Mouse (Mus musculus): ENCODE measurements around the gene Map7. TPM values are rescaled to one million over a fixed set of nuclear protein-coding genes. Genes with fewer than 3 reads are reported as not detected.

Map7 gene
- polyA plus RNA-seq, 1 experiment from 2014 or later: 4.8 TPM

GRCm38 (mm10) chr10:20181680-20182399 is 33.6 kb downstream of the Map7 start:
- H3K4me1 ChIP-seq (ENCODE audit: control insufficient read depth, insufficient read depth, low read length): no peaks in the 10 kb centered on the region
- no peak overlapping the region for H3K4me2 ChIP-seq (ENCODE audit: low read depth, low read length)
- H3K36me3 ChIP-seq (replicated peaks; ENCODE audit: control insufficient read depth, insufficient read depth, low read depth, low read length): no peaks in the 10 kb centered on the region
- H3K9me3 ChIP-seq (replicated peaks; ENCODE audit: control insufficient read depth, low read length): no peaks in the 10 kb centered on the region
- H3K4me3 ChIP-seq (ENCODE audit: low read depth, low read length): no peak overlapping the region
- WGBS: 54% methylated on average over 11 of the region's 11 CpGs
- H3K27me3 ChIP-seq (ENCODE audit: control insufficient read depth, insufficient read depth, low read length): no peaks in the 10 kb centered on the region
- no peak for DNase-seq (ENCODE audit: low spot score)
- no peak overlapping the region for H3K27ac ChIP-seq (replicated peaks; ENCODE audit: low read depth, low read length)
- no peak overlapping the region for H3K9ac ChIP-seq (replicated peaks; ENCODE audit: low read length)
- no peak for ATAC-seq (replicated peaks; ENCODE audit: insufficient number of reproducible peaks, low FRiP score, low TSS enrichment, low read depth)

DNA sequence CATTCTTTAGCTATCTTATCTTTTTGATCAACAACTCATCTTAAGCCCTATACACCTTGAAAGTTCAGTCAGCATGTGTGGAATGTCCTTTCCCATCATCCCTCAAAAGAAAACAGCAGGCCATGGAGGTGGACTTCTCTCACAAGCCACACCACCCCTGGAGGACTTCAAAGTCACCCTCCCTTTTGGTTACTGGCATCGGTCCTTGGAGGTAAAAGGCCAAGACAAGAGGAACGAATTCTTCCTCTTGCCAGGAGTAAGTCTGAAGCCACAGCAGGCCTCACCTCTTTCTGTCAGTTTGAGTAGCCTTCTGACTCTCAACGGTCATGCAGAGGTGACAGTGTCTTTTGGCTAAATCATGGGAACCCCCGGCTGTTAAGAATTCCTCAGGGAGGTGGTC is 36.1 kb downstream of the Map7 start:
- H3K4me3 ChIP-seq (ENCODE audit: low read depth, low read length): no peak overlapping the region
- DNase-seq (ENCODE audit: low spot score) (no peak), ATAC-seq (replicated peaks; ENCODE audit: insufficient number of reproducible peaks, low FRiP score, low TSS enrichment, low read depth) (no peak)
- no peaks in the 10 kb centered on the region for H3K4me1 ChIP-seq (ENCODE audit: control insufficient read depth, insufficient read depth, low read length)
- no peak overlapping the region for H3K27ac ChIP-seq (replicated peaks; ENCODE audit: low read depth, low read length)
- WGBS: 77% methylated on average over 4 of the region's 4 CpGs
- H3K9ac ChIP-seq (replicated peaks; ENCODE audit: low read length): no peak overlapping the region
- no peak overlapping the region for H3K4me2 ChIP-seq (ENCODE audit: low read depth, low read length)
- H3K9me3 ChIP-seq (replicated peaks; ENCODE audit: control insufficient read depth, low read length): no peaks in the 10 kb centered on the region
- no peaks in the 10 kb centered on the region for H3K27me3 ChIP-seq (ENCODE audit: control insufficient read depth, insufficient read depth, low read length)
- H3K36me3 ChIP-seq (replicated peaks; ENCODE audit: control insufficient read depth, insufficient read depth, low read depth, low read length): no peaks in the 10 kb centered on the region

- no peaks in the 10 kb centered on the region for H3K4me1 ChIP-seq (ENCODE audit: control insufficient read depth, insufficient read depth, low read length)
- WGBS: 73% methylated on average over 4 of the region's 4 CpGs
- H3K27ac ChIP-seq (replicated peaks; ENCODE audit: low read depth, low read length): no peak overlapping the region
- DNase-seq (ENCODE audit: low spot score): no peak
- H3K9ac ChIP-seq (replicated peaks; ENCODE audit: low read length): no peak overlapping the region
- ATAC-seq (replicated peaks; ENCODE audit: insufficient number of reproducible peaks, low FRiP score, low TSS enrichment, low read depth): no peak
- H3K27me3 ChIP-seq (ENCODE audit: control insufficient read depth, insufficient read depth, low read length): no peaks in the 10 kb centered on the region
- no peaks in the 10 kb centered on the region for H3K9me3 ChIP-seq (replicated peaks; ENCODE audit: control insufficient read depth, low read length)
- H3K4me2 ChIP-seq (ENCODE audit: low read depth, low read length): no peak overlapping the region
- no peaks in the 10 kb centered on the region for H3K36me3 ChIP-seq (replicated peaks; ENCODE audit: control insufficient read depth, insufficient read depth, low read depth, low read length)
- no peak overlapping the region for H3K4me3 ChIP-seq (ENCODE audit: low read depth, low read length)
Measured at GRCm38 (mm10) chr10:20185264-20185663, 37.0 kb downstream of the Map7 start.

GRCm38 (mm10) chr10:20185806-20186205 is 37.5 kb downstream of the Map7 start:
- H3K9me3 ChIP-seq (replicated peaks; ENCODE audit: control insufficient read depth, low read length): no peaks in the 10 kb centered on the region
- no peak overlapping the region for H3K4me3 ChIP-seq (ENCODE audit: low read depth, low read length)
- no peaks in the 10 kb centered on the region for H3K27me3 ChIP-seq (ENCODE audit: control insufficient read depth, insufficient read depth, low read length)
- 91% methylated on average over 2 of the region's 2 CpGs for WGBS
- no peak overlapping the region for H3K9ac ChIP-seq (replicated peaks; ENCODE audit: low read length)
- no peak overlapping the region for H3K27ac ChIP-seq (replicated peaks; ENCODE audit: low read depth, low read length)
- no peak overlapping the region for H3K4me2 ChIP-seq (ENCODE audit: low read depth, low read length)
- H3K36me3 ChIP-seq (replicated peaks; ENCODE audit: control insufficient read depth, insufficient read depth, low read depth, low read length): no peaks in the 10 kb centered on the region
- H3K4me1 ChIP-seq (ENCODE audit: control insufficient read depth, insufficient read depth, low read length): no peaks in the 10 kb centered on the region
- DNase-seq (ENCODE audit: low spot score): no peak
- no peak for ATAC-seq (replicated peaks; ENCODE audit: insufficient number of reproducible peaks, low FRiP score, low TSS enrichment, low read depth)

DNA sequence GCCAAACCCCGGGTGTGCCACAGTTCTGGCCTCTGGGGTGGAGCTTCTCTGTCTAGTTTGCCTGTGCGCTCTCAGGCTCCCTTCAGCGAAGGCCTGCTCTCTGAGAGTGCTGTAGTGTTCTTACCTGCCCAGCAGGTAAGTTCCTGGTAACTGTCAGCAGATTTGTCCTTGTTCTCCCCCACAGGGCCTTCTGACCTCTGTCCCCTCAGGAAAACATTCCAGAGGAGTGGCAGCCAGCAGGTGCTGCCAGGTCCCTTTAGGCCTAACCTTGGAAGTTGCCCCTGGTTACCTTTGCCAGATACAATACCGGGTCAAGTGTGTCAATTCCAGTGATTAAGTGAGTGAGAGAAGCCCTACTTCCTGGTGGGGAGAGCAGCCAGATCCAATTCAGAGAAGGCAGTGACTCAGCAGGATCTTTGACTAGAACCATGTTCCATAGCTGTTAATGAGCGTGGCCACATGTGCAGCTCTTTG is 38.6 kb downstream of the Map7 start:
- Histone ChIP-seq H3K36me3 (replicated peaks; ENCODE audit: control insufficient read depth, insufficient read depth, low read depth, low read length) (no peaks in the 10 kb centered on the region), H3K9ac (replicated peaks; ENCODE audit: low read length) (no peak overlapping the region), H3K4me3 (ENCODE audit: low read depth, low read length) (no peak overlapping the region), H3K4me2 (ENCODE audit: low read depth, low read length) (no peak overlapping the region), H3K27me3 (ENCODE audit: control insufficient read depth, insufficient read depth, low read length) (no peaks in the 10 kb centered on the region), H3K4me1 (ENCODE audit: control insufficient read depth, insufficient read depth, low read length) (no peaks in the 10 kb centered on the region), H3K27ac (replicated peaks; ENCODE audit: low read depth, low read length) (no peak overlapping the region), H3K9me3 (replicated peaks; ENCODE audit: control insufficient read depth, low read length) (no peaks in the 10 kb centered on the region)
- ATAC-seq (replicated peaks; ENCODE audit: insufficient number of reproducible peaks, low FRiP score, low TSS enrichment, low read depth) (no peak), DNase-seq (ENCODE audit: low spot score) (no peak)
- WGBS: 80% methylated on average over 5 of the region's 5 CpGs

- Histone ChIP-seq H3K4me2 (ENCODE audit: low read depth, low read length) (no peak overlapping the region), H3K4me1 (ENCODE audit: control insufficient read depth, insufficient read depth, low read length) (no peaks in the 10 kb centered on the region), H3K27ac (replicated peaks; ENCODE audit: low read depth, low read length) (no peak overlapping the region), H3K27me3 (ENCODE audit: control insufficient read depth, insufficient read depth, low read length) (no peaks in the 10 kb centered on the region), H3K9me3 (replicated peaks; ENCODE audit: control insufficient read depth, low read length) (no peaks in the 10 kb centered on the region), H3K4me3 (ENCODE audit: low read depth, low read length) (no peak overlapping the region), H3K9ac (replicated peaks; ENCODE audit: low read length) (no peak overlapping the region), H3K36me3 (replicated peaks; ENCODE audit: control insufficient read depth, insufficient read depth, low read depth, low read length) (no peaks in the 10 kb centered on the region)
- 87% methylated on average over 6 of the region's 6 CpGs for WGBS
- no peak for DNase-seq (ENCODE audit: low spot score)
- no peak for ATAC-seq (replicated peaks; ENCODE audit: insufficient number of reproducible peaks, low FRiP score, low TSS enrichment, low read depth)
Measured at GRCm38 (mm10) chr10:20190139-20190747, 42.0 kb downstream of the Map7 start.

DNA sequence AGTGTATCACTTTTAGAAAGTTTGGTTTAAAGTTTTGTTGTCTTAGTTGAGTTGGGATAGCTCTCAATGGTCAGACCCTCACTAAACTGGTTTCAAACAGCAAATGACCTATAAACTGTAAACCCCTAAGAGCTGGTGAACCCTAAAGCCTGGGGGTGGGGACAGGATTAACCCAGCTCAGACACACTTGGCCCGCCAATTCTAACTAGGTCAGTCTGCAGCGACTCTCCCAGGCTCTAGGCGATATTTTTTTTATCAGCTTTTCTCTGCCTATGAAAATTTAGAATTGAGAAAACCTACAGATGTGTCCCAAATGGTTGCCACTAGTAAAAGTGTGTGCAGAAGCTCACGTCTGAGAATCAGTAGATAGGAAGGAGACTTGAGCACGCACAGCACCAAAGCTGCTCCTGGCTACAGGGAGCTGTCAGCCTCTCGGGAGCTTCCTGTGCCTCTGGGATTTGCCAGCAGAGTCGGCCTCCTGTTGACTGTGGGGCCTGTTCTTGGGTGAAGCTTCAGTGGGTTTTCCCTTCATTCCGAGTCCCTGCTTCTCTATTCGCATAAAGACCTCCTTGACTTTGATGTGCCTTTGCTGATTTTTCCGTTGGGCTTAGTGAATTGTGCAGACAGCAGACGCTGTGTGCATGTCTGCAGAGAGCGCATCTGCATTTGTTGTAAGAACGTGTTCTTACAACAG is 46.7 kb downstream of the Map7 start:
- no peak overlapping the region for H3K4me2 ChIP-seq (ENCODE audit: low read depth, low read length)
- no peaks in the 10 kb centered on the region for H3K9me3 ChIP-seq (replicated peaks; ENCODE audit: control insufficient read depth, low read length)
- no peaks in the 10 kb centered on the region for H3K4me1 ChIP-seq (ENCODE audit: control insufficient read depth, insufficient read depth, low read length)
- no peaks in the 10 kb centered on the region for H3K36me3 ChIP-seq (replicated peaks; ENCODE audit: control insufficient read depth, insufficient read depth, low read depth, low read length)
- no peak overlapping the region for H3K9ac ChIP-seq (replicated peaks; ENCODE audit: low read length)
- no peak overlapping the region for H3K4me3 ChIP-seq (ENCODE audit: low read depth, low read length)
- 30% methylated on average over 13 of the region's 13 CpGs for WGBS
- H3K27ac ChIP-seq (replicated peaks; ENCODE audit: low read depth, low read length): no peak overlapping the region
- ATAC-seq (replicated peaks; ENCODE audit: insufficient number of reproducible peaks, low FRiP score, low TSS enrichment, low read depth) (no peak), DNase-seq (ENCODE audit: low spot score) (no peak)
- H3K27me3 ChIP-seq (ENCODE audit: control insufficient read depth, insufficient read depth, low read length): no peaks in the 10 kb centered on the region

DNA sequence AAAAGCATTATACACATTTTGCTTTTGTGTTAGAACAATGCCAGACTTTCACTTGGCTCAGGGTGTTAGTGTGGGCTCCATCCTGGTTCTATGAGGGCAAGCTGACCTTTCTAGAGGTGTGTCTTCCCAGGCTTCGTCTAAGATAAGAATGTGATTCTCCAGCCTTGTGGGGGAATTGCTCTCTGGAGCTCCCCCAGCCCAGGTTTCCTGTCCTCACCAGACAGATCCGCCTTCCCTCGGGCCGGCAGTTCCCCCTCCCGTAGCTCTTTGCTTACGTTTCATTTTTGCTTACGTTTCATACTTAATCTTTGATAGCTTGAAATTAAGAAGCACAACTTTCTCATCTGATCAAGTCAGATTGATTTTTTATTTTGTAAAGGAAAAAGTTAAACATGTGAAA is 48.8 kb downstream of the Map7 start:
- Histone ChIP-seq H3K9me3 (replicated peaks; ENCODE audit: control insufficient read depth, low read length) (no peaks in the 10 kb centered on the region), H3K4me3 (ENCODE audit: low read depth, low read length) (no peak overlapping the region), H3K9ac (replicated peaks; ENCODE audit: low read length) (no peak overlapping the region), H3K27me3 (ENCODE audit: control insufficient read depth, insufficient read depth, low read length) (no peaks in the 10 kb centered on the region), H3K36me3 (replicated peaks; ENCODE audit: control insufficient read depth, insufficient read depth, low read depth, low read length) (no peaks in the 10 kb centered on the region), H3K27ac (replicated peaks; ENCODE audit: low read depth, low read length) (no peak overlapping the region), H3K4me1 (ENCODE audit: control insufficient read depth, insufficient read depth, low read length) (no peaks in the 10 kb centered on the region), H3K4me2 (ENCODE audit: low read depth, low read length) (no peak overlapping the region)
- WGBS: 73% methylated on average over 7 of the region's 7 CpGs
- DNase-seq (ENCODE audit: low spot score) (no peak), ATAC-seq (replicated peaks; ENCODE audit: insufficient number of reproducible peaks, low FRiP score, low TSS enrichment, low read depth) (no peak)
